Mouse (Mus musculus) embryonic facial prominence, embryonic 10.5 days (tissue): ENCODE results near the gene Sgta. TPM values are rescaled to one million over a fixed set of nuclear protein-coding genes. Genes with fewer than 3 reads are reported as not detected.

ENCODE experiments used
- microRNA-seq: library from miRNA; unstranded; fragments of <30 nt; microRNA quantifications from one replicate; pipeline ENCODE4, GENCODE M21; 2017
- polyA plus RNA-seq: library from polyadenylated mRNA; unstranded; fragments of >200 nt; fragmentation: Nextera tagmentation; extraction: Ambion mirVana; gene quantifications from 2 replicates; pipeline ENCODE4 v1.2.1, GENCODE M21; 2016

Gene Sgta
- polyA plus RNA-seq, 1 experiment from 2014 or later, result 289 TPM

Small RNA genes lying within 50 kb of the gene (microRNA-seq; reads per million reads assigned to microRNA genes)
- not detected for gene Mir5615-1
- not detected for gene Mir5615-2

Other genes with a start within 250 kb of the Sgta start
- 0.26 and 0.52 TPM in 2 replicates for gene Jsrp1, start 246.7 kb downstream of the Sgta start, polyA plus RNA-seq
- 2,205 and 2,316 TPM in 2 replicates for gene Oaz1, start 233.5 kb downstream of the Sgta start, polyA plus RNA-seq
- gene Lingo3, start 216.1 kb downstream of the Sgta start, polyA plus RNA-seq, result 1.3 and 1.6 TPM in 2 replicates
- gene Lsm7, start 205.0 kb downstream of the Sgta start, polyA plus RNA-seq, result 364 TPM in 2 replicates
- 45.2 and 45.3 TPM in 2 replicates for gene Sppl2b, start 204.9 kb downstream of the Sgta start, polyA plus RNA-seq
- 0.06 and 0.10 TPM in 2 replicates for gene Tmprss9, start 188.3 kb downstream of the Sgta start, polyA plus RNA-seq
- 349 and 359 TPM in 2 replicates for gene Timm13, start 159.2 kb downstream of the Sgta start, polyA plus RNA-seq
- gene Lmnb2, start 141.9 kb downstream of the Sgta start, polyA plus RNA-seq, result 82.7 and 83.1 TPM in 2 replicates
- gene Gadd45b, start 130.1 kb downstream of the Sgta start, polyA plus RNA-seq, result 6.5 and 6.8 TPM in 2 replicates
- 6.5 and 6.7 TPM in 2 replicates for gene Gng7, start 45.2 kb downstream of the Sgta start, polyA plus RNA-seq
- gene Diras1, start 34.5 kb downstream of the Sgta start, polyA plus RNA-seq, result 1.4 and 1.9 TPM in 2 replicates
- gene Slc39a3, start 22.8 kb downstream of the Sgta start, polyA plus RNA-seq, result 14.0 and 16.9 TPM in 2 replicates
- gene Thop1, start 9.9 kb upstream of the Sgta start, polyA plus RNA-seq, result 102 and 109 TPM in 2 replicates
- gene Creb3l3, start 38.7 kb upstream of the Sgta start, polyA plus RNA-seq, result 0.60 TPM in 1 of 2 replicates, not detected in the other
- 222 and 225 TPM in 2 replicates for gene Map2k2, start 45.7 kb upstream of the Sgta start, polyA plus RNA-seq
- 10.4 and 11.7 TPM in 2 replicates for gene Zbtb7a, start 75.0 kb upstream of the Sgta start, polyA plus RNA-seq
- 62.2 and 66.3 TPM in 2 replicates for gene Pias4, start 107.7 kb upstream of the Sgta start, polyA plus RNA-seq
- 564 and 572 TPM in 2 replicates for gene Eef2, start 116.5 kb upstream of the Sgta start, polyA plus RNA-seq
- 51.5 and 53.2 TPM in 2 replicates for gene Dapk3, start 122.8 kb upstream of the Sgta start, polyA plus RNA-seq
- not detected in 2 replicates for gene 4930442H23Rik, start 123.7 kb upstream of the Sgta start, polyA plus RNA-seq
- not detected in 2 replicates for gene Nmrk2, start 141.9 kb upstream of the Sgta start, polyA plus RNA-seq
- 2.5 and 3.6 TPM in 2 replicates for gene Atcay, start 170.7 kb upstream of the Sgta start, polyA plus RNA-seq
- 3.5 and 4.6 TPM in 2 replicates for gene Zfr2, start 173.0 kb upstream of the Sgta start, polyA plus RNA-seq
- 3.6 and 3.7 TPM in 2 replicates for gene Matk, start 192.8 kb upstream of the Sgta start, polyA plus RNA-seq
- 223 and 237 TPM in 2 replicates for gene Mrpl54, start 206.8 kb upstream of the Sgta start, polyA plus RNA-seq
- gene Apba3, start 206.8 kb upstream of the Sgta start, polyA plus RNA-seq, result 57.2 and 57.5 TPM in 2 replicates
- 8.9 and 9.0 TPM in 2 replicates for gene Tjp3, start 231.4 kb upstream of the Sgta start, polyA plus RNA-seq
- gene Pip5k1c, start 232.8 kb upstream of the Sgta start, polyA plus RNA-seq, result 72.2 and 72.4 TPM in 2 replicates